Mouse (Mus musculus) common myeloid progenitor, adult 5-6 weeks (primary cell): ENCODE data around the gene Gm21616. TPM values are rescaled to one million over a fixed set of nuclear protein-coding genes. Genes with fewer than 3 reads are reported as not detected.
"Not testable (repeated sequence)": the region's sequence is repeated elsewhere in the genome, so short reads cannot be mapped to it uniquely, and the experiment has no call there.

Experiments used
- ATAC-seq: replicated peaks from 2 replicates; pipeline ENCODE4 v1.8.0; 2016; ENCODE audit warnings: low read depth, mild to moderate bottlenecking, moderate TSS enrichment, inconsistent platforms; ENCODE audit not compliant: poor library complexity, severe bottlenecking
- total RNA-seq: library from RNA; stranded (forward); fragments of 200-1000, 187-1606 nt; gene quantifications from 2 replicates; pipeline ENCODE4 v1.2.3, GENCODE M21; 2017

The Gm21616 gene
- not detected in 2 replicates for total RNA-seq

GRCm38 (mm10) chrX:125435242-125435641 lies at the start of gene Gm21616:
Gene Gm21616 (plus strand): TSS chrX:125435542.
- ATAC-seq: not testable (repeated sequence)
